Mouse (Mus musculus) right cerebral cortex, postnatal 10 days (tissue): Measurements from ENCODE around the gene Tmem107.

Source experiments
- DNase-seq, 2 experiments: peaks; one replicate each; pipeline ENCODE4 v3.0.0; 2021; ENCODE audit warnings: low spot score in 2 of 2

Gene Tmem107

GRCm38 (mm10) chr11:69073951-69074775, 3.6 kb downstream of the Tmem107 start:
- DNase-seq, result no peak

GRCm38 (mm10) chr11:69074776-69075069, 4.1 kb downstream of the Tmem107 start:
- no peak for DNase-seq

GRCm38 (mm10) chr11:69075764-69076479, 5.3 kb downstream of the Tmem107 start:
- no peak for DNase-seq

GRCm38 (mm10) chr11:69076572-69076971, 6.0 kb downstream of the Tmem107 start:
- DNase-seq, result peak in 1 of 2 experiments; percentile 54

- no peak for DNase-seq
Observed at GRCm38 (mm10) chr11:69077316-69077715, 6.7 kb downstream of the Tmem107 start.

- no peak for DNase-seq
Observed at GRCm38 (mm10) chr11:69078041-69078440, 7.4 kb downstream of the Tmem107 start.

- DNase-seq, result peak in 1 of 2 experiments; percentile 25
Observed at GRCm38 (mm10) chr11:69078805-69079438, 8.3 kb downstream of the Tmem107 start.

GRCm38 (mm10) chr11:69080102-69080854, 9.7 kb downstream of the Tmem107 start:
- DNase-seq, result no peak

- DNase-seq, result no peak
Observed at GRCm38 (mm10) chr11:69080855-69081222, 10.2 kb downstream of the Tmem107 start.

GRCm38 (mm10) chr11:69081613-69082012, 11.0 kb downstream of the Tmem107 start:
- no peak for DNase-seq

GRCm38 (mm10) chr11:69085608-69086007, 15.0 kb downstream of the Tmem107 start:
- DNase-seq, result no peak

- peak; percentile 59 to 60 for DNase-seq
Observed at GRCm38 (mm10) chr11:69086390-69086789, 15.8 kb downstream of the Tmem107 start.

GRCm38 (mm10) chr11:69087082-69087481, 16.5 kb downstream of the Tmem107 start:
- peak; percentile 35 to 47 for DNase-seq

- peak in 1 of 2 experiments; percentile 38 for DNase-seq
Observed at GRCm38 (mm10) chr11:69087597-69087996, 17.0 kb downstream of the Tmem107 start.

GRCm38 (mm10) chr11:69088103-69088855, 17.7 kb downstream of the Tmem107 start, which contains the start of gene Vamp2:
Gene Vamp2 (plus strand): TSS chr11:69088490.
- DNase-seq, result peak; percentile 96

- DNase-seq, result peak in 1 of 2 experiments; percentile 45
Observed at GRCm38 (mm10) chr11:69088856-69089615, 18.4 kb downstream of the Tmem107 start.

- DNase-seq, result peak in 1 of 2 experiments; percentile 61
Observed at GRCm38 (mm10) chr11:69089616-69090290, 19.1 kb downstream of the Tmem107 start.

- DNase-seq, result peak in 1 of 2 experiments; percentile 35
Observed at GRCm38 (mm10) chr11:69090367-69090766, 19.8 kb downstream of the Tmem107 start.

GRCm38 (mm10) chr11:69091566-69092385, 21.2 kb downstream of the Tmem107 start:
- peak in 1 of 2 experiments; percentile 25 for DNase-seq
